Mouse (Mus musculus) C2C12 (cell line): ENCODE measurements around the gene Ankrd36.

ENCODE experiments used
- CTCF ChIP-seq: IDR thresholded peaks from one replicate; pipeline ENCODE4 v1.5.1; 2011; ENCODE audit not compliant: control insufficient read depth, insufficient read depth, insufficient read length
- FOSL1 ChIP-seq: IDR thresholded peaks from one replicate; pipeline ENCODE4 v1.8.0; 2011; ENCODE audit warnings: mild to moderate bottlenecking, low read length; ENCODE audit not compliant: poor library complexity, insufficient read depth, severe bottlenecking
- MAX ChIP-seq: IDR thresholded peaks from one replicate; pipeline ENCODE4 v1.6.1; 2011; ENCODE audit warnings: mild to moderate bottlenecking, control low read depth
- USF1 ChIP-seq: IDR thresholded peaks from one replicate; pipeline ENCODE4 v1.6.1; 2011; ENCODE audit warnings: low read depth, mild to moderate bottlenecking, control low read depth, moderate library complexity

- TF ChIP-seq CTCF = no peak
- TF ChIP-seq USF1 = no peak
- TF ChIP-seq MAX = no peak
- TF ChIP-seq FOSL1 = no peak
These were observed 114.8 kb downstream of the Ankrd36 start for GRCm38 (mm10) chr11:5684283-5684682.
